Mouse (Mus musculus): ENCODE measurements around the gene Cdca8.

The Cdca8 gene

GRCm38 (mm10) chr4:124939211-124939610 lies at the start of gene Cdca8:
Gene Cdca8, minus strand, starts transcription at chr4:124939311.
- in situ Hi-C loops (cut with MboI, MseI): loop anchor here (10.0 kb wide), 1 partner anchor 1256 kb away; no protein-coding TSS in a partner anchor

GRCm38 (mm10) chr4:124988382-124988781 lies 49.3 kb upstream of the Cdca8 start:
- in situ Hi-C loops (cut with MboI, MseI): loop anchor here (25.0 kb wide), 1 partner anchor 1051 kb away; no protein-coding TSS in a partner anchor

GRCm38 (mm10) chr4:124987711-124988097 lies 48.6 kb upstream of the Cdca8 start:
- in situ Hi-C loops (cut with MboI, MseI): loop anchor here (25.0 kb wide), 1 partner anchor 1050 kb away; no protein-coding TSS in a partner anchor

GRCm38 (mm10) chr4:124986739-124987710 lies 47.9 kb upstream of the Cdca8 start:
- in situ Hi-C loops (cut with MboI, MseI): loop anchor here (25.0 kb wide), 1 partner anchor 1050 kb away; no protein-coding TSS in a partner anchor

- in situ Hi-C loops (cut with MboI, MseI): loop anchor here (25.0 kb wide), 1 partner anchor 1049 kb away; no protein-coding TSS in a partner anchor
Observed at GRCm38 (mm10) chr4:124985671-124986602, 46.8 kb upstream of the Cdca8 start, which contains the start of gene Rspo1. Gene Rspo1, plus strand, starts transcription at chr4:124986430.

GRCm38 (mm10) chr4:124984871-124985670 lies 46.0 kb upstream of the Cdca8 start:
- in situ Hi-C loops (cut with MboI, MseI): loop anchor here (25.0 kb wide), 1 partner anchor 1048 kb away; no protein-coding TSS in a partner anchor

GRCm38 (mm10) chr4:124983893-124984526 lies 44.9 kb upstream of the Cdca8 start:
- in situ Hi-C loops (cut with MboI, MseI): loop anchor here (25.0 kb wide), 1 partner anchor 1047 kb away; no protein-coding TSS in a partner anchor

- in situ Hi-C loops (cut with MboI, MseI): loop anchor here (10.0 to 25.0 kb wide), 2 partner anchors 453 to 1041 kb away; no protein-coding TSS in a partner anchor
Observed at GRCm38 (mm10) chr4:124978201-124978600, 39.1 kb upstream of the Cdca8 start.

- in situ Hi-C loops (cut with MboI, MseI): loop anchor here (10.0 to 25.0 kb wide), 2 partner anchors 448 to 739 kb away; no protein-coding TSS in a partner anchor
Observed at GRCm38 (mm10) chr4:124973296-124973695, 34.2 kb upstream of the Cdca8 start.

- in situ Hi-C loops (cut with MboI, MseI): loop anchor here (10.0 to 25.0 kb wide), 2 partner anchors 448 to 740 kb away; no protein-coding TSS in a partner anchor
Observed at GRCm38 (mm10) chr4:124972316-124972715, 33.2 kb upstream of the Cdca8 start.

- in situ Hi-C loops (cut with MboI, MseI): loop anchor here (10.0 to 25.0 kb wide), 2 partner anchors 446 to 741 kb away; no protein-coding TSS in a partner anchor
Observed at GRCm38 (mm10) chr4:124971094-124971493, 32.0 kb upstream of the Cdca8 start.

- in situ Hi-C loops (cut with MboI, MseI): loop anchor here (10.0 to 25.0 kb wide), 2 partner anchors 446 to 742 kb away; no protein-coding TSS in a partner anchor
Observed at GRCm38 (mm10) chr4:124970677-124971076, 31.6 kb upstream of the Cdca8 start.

- in situ Hi-C loops (cut with MboI, MseI): loop anchor here (10.0 to 25.0 kb wide), 2 partner anchors 445 to 742 kb away; no protein-coding TSS in a partner anchor
Observed at GRCm38 (mm10) chr4:124970194-124970593, 31.1 kb upstream of the Cdca8 start.

- in situ Hi-C loops (cut with MboI, MseI): loop anchor here (25.0 kb wide), 1 partner anchor 743 kb away; no protein-coding TSS in a partner anchor
Observed at GRCm38 (mm10) chr4:124969219-124969848, 30.2 kb upstream of the Cdca8 start.

GRCm38 (mm10) chr4:124968711-124969110 lies 29.6 kb upstream of the Cdca8 start:
- in situ Hi-C loops (cut with MboI, MseI): loop anchor here (25.0 kb wide), 1 partner anchor 744 kb away; no protein-coding TSS in a partner anchor

GRCm38 (mm10) chr4:124964912-124965599 lies 25.9 kb upstream of the Cdca8 start:
- in situ Hi-C loops (cut with MboI, MseI): loop anchor here (25.0 kb wide), 1 partner anchor 747 kb away; no protein-coding TSS in a partner anchor

- in situ Hi-C loops (cut with MboI, MseI): loop anchor here (25.0 kb wide), 1 partner anchor 750 kb away; no protein-coding TSS in a partner anchor
Observed at GRCm38 (mm10) chr4:124962576-124962975, 23.5 kb upstream of the Cdca8 start.

- in situ Hi-C loops (cut with MboI, MseI): loop anchor here (25.0 kb wide), 1 partner anchor 751 kb away; no protein-coding TSS in a partner anchor
Observed at GRCm38 (mm10) chr4:124960940-124961339, 21.8 kb upstream of the Cdca8 start.

All from T-helper 2 cell (primary cell).